Mouse (Mus musculus) hindbrain, embryonic 16.5 days (tissue): ENCODE measurements around the gene Zswim3. TPM values are rescaled to one million over a fixed set of nuclear protein-coding genes. Genes with fewer than 3 reads are reported as not detected.

Source experiments
- ATAC-seq: fragments of 200-750 bp; cut with Nextera tagmentation; 2 replicates; pipeline ENCODE4 v1.8.0; 2017; ENCODE audit warnings: moderate TSS enrichment, moderate library complexity
- H3K27ac ChIP-seq: fragments of 300-500 bp; sonication (generic); 2 replicates; pipeline ENCODE4 v1.5.1; 2014; ENCODE audit warnings: low read depth, mild to moderate bottlenecking, control low read depth, low read length, moderate library complexity
- H3K27me3 ChIP-seq: fragments of 300-500 bp; sonication (generic); replicated peaks from 2 replicates; pipeline ENCODE4 v1.6.1; 2014; ENCODE audit warnings: low read length; ENCODE audit not compliant: control insufficient read depth, insufficient read depth
- H3K36me3 ChIP-seq: fragments of 300-500 bp; sonication (generic); 2 replicates; pipeline ENCODE4 v1.6.1; 2014; ENCODE audit warnings: mild to moderate bottlenecking, low read length, moderate library complexity, mixed read lengths; ENCODE audit not compliant: control insufficient read depth, insufficient read depth
- H3K4me1 ChIP-seq: fragments of 300-500 bp; sonication (generic); 2 replicates; pipeline ENCODE4 v1.6.1; 2014; ENCODE audit warnings: low read depth, low read length; ENCODE audit not compliant: control insufficient read depth, insufficient read depth
- H3K4me2 ChIP-seq: fragments of 300-500 bp; sonication (generic); 2 replicates; pipeline ENCODE4 v1.6.1; 2014; ENCODE audit warnings: mild to moderate bottlenecking, low read length, control low read depth, moderate library complexity
- H3K4me3 ChIP-seq: fragments of 300-500 bp; sonication (generic); 2 replicates; pipeline ENCODE4 v1.5.1; 2014; ENCODE audit warnings: mild to moderate bottlenecking, low read length, control low read depth, moderate library complexity
- H3K9ac ChIP-seq: fragments of 300-500 bp; sonication (generic); 2 replicates; pipeline ENCODE4 v1.6.1; 2014; ENCODE audit warnings: low read depth, mild to moderate bottlenecking, control low read depth, low read length, moderate library complexity
- H3K9me3 ChIP-seq: fragments of 300-500 bp; sonication (generic); 2 replicates; pipeline ENCODE4 v1.6.1; 2014; ENCODE audit warnings: mild to moderate bottlenecking, low read length, moderate library complexity; ENCODE audit not compliant: control insufficient read depth
- WGBS: fragments of 180-500 bp; shearing (Covaris S2); extraction: QIAGEN DNeasy Blood & Tissue Kit; methylation state at CpG from one replicate; pipeline ENCODE4 v1.1.7; 2014; 5-methylcytosine and 5-hydroxymethylcytosine counted together
- polyA plus RNA-seq: library from polyadenylated mRNA; unstranded; fragments of >200 nt; fragmentation: Nextera tagmentation; extraction: Ambion mirVana; gene quantifications from 2 replicates; pipeline ENCODE4 v1.2.1, GENCODE M21; 2015

The Zswim3 gene
- polyA plus RNA-seq = 16.4 and 17.1 TPM in 2 replicates

GRCm38 (mm10) chr2:164804533-164805331, at the start of gene Zswim3, which contains the start of gene Acot8:
Zswim3 (plus strand) TSS chr2:164805098.
Acot8 (minus strand) TSS chr2:164804882.
- Histone ChIP-seq H3K9me3 (no peaks in the 10 kb centered on the region), H3K27ac (peak within 1 kb of the TSS; percentile 85), H3K9ac (peak within 1 kb of the TSS; percentile 85), H3K4me2 (peak within 1 kb of the TSS; percentile 72), H3K4me3 (peak within 1 kb of the TSS; percentile 55), H3K27me3 (no peaks in the 10 kb centered on the region), H3K4me1 (peaks cover 21% of the 10 kb centered on the region), H3K36me3 (no peaks in the 10 kb centered on the region)
- WGBS = 1% methylated on average over 47 of the region's 47 CpGs
- peak; percentile 97 for ATAC-seq

- no peaks in the 10 kb centered on the region for H3K9me3 ChIP-seq
- H3K9ac ChIP-seq = no peak overlapping the region
- no peak overlapping the region for H3K27ac ChIP-seq
- no peak overlapping the region for H3K4me2 ChIP-seq
- WGBS = 97% methylated on average over 8 of the region's 11 CpGs
- H3K4me3 ChIP-seq = no peak overlapping the region
- no peak for ATAC-seq
- H3K27me3 ChIP-seq = no peaks in the 10 kb centered on the region
- H3K4me1 ChIP-seq = no peaks in the 10 kb centered on the region
- peaks cover 54% of the 10 kb centered on the region for H3K36me3 ChIP-seq
Observed at GRCm38 (mm10) chr2:164757841-164758240, 47.1 kb upstream of the Zswim3 start.

GRCm38 (mm10) chr2:164758692-164759091, 46.2 kb upstream of the Zswim3 start:
- Histone ChIP-seq H3K27me3 (no peaks in the 10 kb centered on the region), H3K36me3 (peaks cover 53% of the 10 kb centered on the region), H3K4me1 (no peaks in the 10 kb centered on the region), H3K4me2 (no peak overlapping the region), H3K4me3 (no peak overlapping the region), H3K27ac (no peak overlapping the region), H3K9me3 (no peaks in the 10 kb centered on the region), H3K9ac (no peak overlapping the region)
- ATAC-seq = no peak
- WGBS = 83% methylated on average over 1 of the region's 1 CpGs

GRCm38 (mm10) chr2:164760059-164760833, 44.7 kb upstream of the Zswim3 start:
- peaks cover 48% of the 10 kb centered on the region for H3K36me3 ChIP-seq
- ATAC-seq = no peak
- no peaks in the 10 kb centered on the region for H3K4me1 ChIP-seq
- H3K9me3 ChIP-seq = no peaks in the 10 kb centered on the region
- H3K9ac ChIP-seq = no peak overlapping the region
- 92% methylated on average over 4 of the region's 4 CpGs for WGBS
- H3K4me3 ChIP-seq = no peak overlapping the region
- H3K27ac ChIP-seq = no peak overlapping the region
- H3K27me3 ChIP-seq = no peaks in the 10 kb centered on the region
- no peak overlapping the region for H3K4me2 ChIP-seq

GRCm38 (mm10) chr2:164761502-164761901, 43.4 kb upstream of the Zswim3 start:
- Histone ChIP-seq H3K9me3 (no peaks in the 10 kb centered on the region), H3K4me3 (no peak overlapping the region), H3K27me3 (no peaks in the 10 kb centered on the region), H3K9ac (no peak overlapping the region), H3K4me2 (no peak overlapping the region), H3K27ac (no peak overlapping the region), H3K4me1 (no peaks in the 10 kb centered on the region), H3K36me3 (peaks cover 46% of the 10 kb centered on the region)
- 86% methylated on average over 2 of the region's 2 CpGs for WGBS
- ATAC-seq = peak; percentile 58; the same call in 1 of the 2 replicates

GRCm38 (mm10) chr2:164761971-164762370, 42.9 kb upstream of the Zswim3 start:
- WGBS = 93% methylated on average over 4 of the region's 4 CpGs
- Histone ChIP-seq H3K4me3 (no peak overlapping the region), H3K4me1 (no peaks in the 10 kb centered on the region), H3K4me2 (no peak overlapping the region), H3K9me3 (no peaks in the 10 kb centered on the region), H3K27ac (no peak overlapping the region), H3K36me3 (peaks cover 45% of the 10 kb centered on the region), H3K9ac (no peak overlapping the region), H3K27me3 (no peaks in the 10 kb centered on the region)
- no peak for ATAC-seq

- Histone ChIP-seq H3K4me2 (no peak overlapping the region), H3K9ac (no peak overlapping the region), H3K36me3 (peaks cover 46% of the 10 kb centered on the region), H3K4me1 (no peaks in the 10 kb centered on the region), H3K4me3 (no peak overlapping the region), H3K9me3 (no peaks in the 10 kb centered on the region), H3K27ac (no peak overlapping the region), H3K27me3 (no peaks in the 10 kb centered on the region)
- WGBS = 92% methylated on average over 7 of the region's 7 CpGs
- ATAC-seq = no peak
Observed at GRCm38 (mm10) chr2:164762593-164762992, 42.3 kb upstream of the Zswim3 start.

GRCm38 (mm10) chr2:164765841-164766240, 39.1 kb upstream of the Zswim3 start:
- H3K9me3 ChIP-seq = no peaks in the 10 kb centered on the region
- no peak overlapping the region for H3K9ac ChIP-seq
- peaks cover 6% of the 10 kb centered on the region for H3K4me1 ChIP-seq
- no peak overlapping the region for H3K4me2 ChIP-seq
- WGBS = 82% methylated on average over 3 of the region's 3 CpGs
- peaks cover 40% of the 10 kb centered on the region for H3K36me3 ChIP-seq
- no peak overlapping the region for H3K27ac ChIP-seq
- H3K27me3 ChIP-seq = no peaks in the 10 kb centered on the region
- no peak overlapping the region for H3K4me3 ChIP-seq
- ATAC-seq = no peak
